Mouse (Mus musculus) midbrain, embryonic 10.5 days (tissue): Measurements from ENCODE around the gene B4galt4. TPM values are rescaled to one million over a fixed set of nuclear protein-coding genes. Genes with fewer than 3 reads are reported as not detected.

Source experiments
- DNase-seq: peaks from one replicate; pipeline ENCODE4 v3.0.0-alpha.2; 2017; ENCODE audit warnings: low spot score
- H3K27ac ChIP-seq: fragments of 300-500 bp; sonication (generic); replicated peaks from 2 replicates; pipeline ENCODE4 v1.5.1; 2016; ENCODE audit warnings: mild to moderate bottlenecking
- H3K27me3 ChIP-seq: fragments of 300-500 bp; sonication (generic); 2 replicates; pipeline ENCODE4 v1.6.1; 2016; ENCODE audit warnings: low read depth, mild to moderate bottlenecking; ENCODE audit not compliant: poor library complexity, severe bottlenecking
- H3K36me3 ChIP-seq: fragments of 300-500 bp; sonication (generic); 2 replicates; pipeline ENCODE4 v1.6.1; 2016; ENCODE audit warnings: mild to moderate bottlenecking, moderate library complexity
- H3K4me1 ChIP-seq: fragments of 300-500 bp; sonication (generic); 2 replicates; pipeline ENCODE4 v1.6.1; 2016
- H3K4me3 ChIP-seq: fragments of 300-500 bp; sonication (generic); 2 replicates; pipeline ENCODE4 v1.5.1; 2016; ENCODE audit warnings: mild to moderate bottlenecking, moderate library complexity
- H3K9me3 ChIP-seq: fragments of 300-500 bp; sonication (generic); replicated peaks from 2 replicates; pipeline ENCODE4 v1.6.1; 2016; ENCODE audit warnings: mild to moderate bottlenecking
- WGBS: fragments of 180-500 bp; shearing (Covaris S2); methylation state at CpG from one replicate; pipeline ENCODE4 v1.1.7; 2016; 5-methylcytosine and 5-hydroxymethylcytosine counted together
- polyA plus RNA-seq: library from polyadenylated mRNA; unstranded; fragments of >200 nt; fragmentation: Nextera tagmentation; extraction: Ambion mirVana; gene quantifications from 2 replicates; pipeline ENCODE4 v1.2.1, GENCODE M21; 2016

B4galt4 gene
- polyA plus RNA-seq = 20.8 and 25.7 TPM in 2 replicates

GRCm38 (mm10) chr16:38742113-38742658, at the start of gene B4galt4:
B4galt4 (plus strand) TSS chr16:38742264.
- under 1% methylated on average over 69 of the region's 69 CpGs for WGBS
- peak; percentile 81 for DNase-seq
- Histone ChIP-seq H3K9me3 (no peaks in the 10 kb centered on the region), H3K4me3 (peak within 1 kb of the TSS; percentile 82), H3K27me3 (peaks cover 11% of the 10 kb centered on the region), H3K4me1 (peaks cover 13% of the 10 kb centered on the region), H3K27ac (peak within 1 kb of the TSS; percentile 87), H3K36me3 (no peaks in the 10 kb centered on the region)

GRCm38 (mm10) chr16:38694906-38695540, 47.0 kb upstream of the B4galt4 start:
- Histone ChIP-seq H3K4me1 (no peaks in the 10 kb centered on the region), H3K27ac (no peak overlapping the region), H3K4me3 (no peak overlapping the region), H3K27me3 (no peaks in the 10 kb centered on the region), H3K9me3 (no peaks in the 10 kb centered on the region), H3K36me3 (no peaks in the 10 kb centered on the region)
- DNase-seq = no peak
- 91% methylated on average over 6 of the region's 6 CpGs for WGBS

GRCm38 (mm10) chr16:38695557-38695956, 46.5 kb upstream of the B4galt4 start:
- Histone ChIP-seq H3K27me3 (no peaks in the 10 kb centered on the region), H3K36me3 (no peaks in the 10 kb centered on the region), H3K27ac (no peak overlapping the region), H3K4me1 (0 out of 2 replicates have a peak, but pooled peaks cover under 1% of the 10 kb centered on the region), H3K9me3 (no peaks in the 10 kb centered on the region), H3K4me3 (no peak overlapping the region)
- 86% methylated on average over 5 of the region's 5 CpGs for WGBS
- no peak for DNase-seq

GRCm38 (mm10) chr16:38697611-38698010, 44.5 kb upstream of the B4galt4 start:
- no peak for DNase-seq
- WGBS = 90% methylated on average over 5 of the region's 5 CpGs

DNA sequence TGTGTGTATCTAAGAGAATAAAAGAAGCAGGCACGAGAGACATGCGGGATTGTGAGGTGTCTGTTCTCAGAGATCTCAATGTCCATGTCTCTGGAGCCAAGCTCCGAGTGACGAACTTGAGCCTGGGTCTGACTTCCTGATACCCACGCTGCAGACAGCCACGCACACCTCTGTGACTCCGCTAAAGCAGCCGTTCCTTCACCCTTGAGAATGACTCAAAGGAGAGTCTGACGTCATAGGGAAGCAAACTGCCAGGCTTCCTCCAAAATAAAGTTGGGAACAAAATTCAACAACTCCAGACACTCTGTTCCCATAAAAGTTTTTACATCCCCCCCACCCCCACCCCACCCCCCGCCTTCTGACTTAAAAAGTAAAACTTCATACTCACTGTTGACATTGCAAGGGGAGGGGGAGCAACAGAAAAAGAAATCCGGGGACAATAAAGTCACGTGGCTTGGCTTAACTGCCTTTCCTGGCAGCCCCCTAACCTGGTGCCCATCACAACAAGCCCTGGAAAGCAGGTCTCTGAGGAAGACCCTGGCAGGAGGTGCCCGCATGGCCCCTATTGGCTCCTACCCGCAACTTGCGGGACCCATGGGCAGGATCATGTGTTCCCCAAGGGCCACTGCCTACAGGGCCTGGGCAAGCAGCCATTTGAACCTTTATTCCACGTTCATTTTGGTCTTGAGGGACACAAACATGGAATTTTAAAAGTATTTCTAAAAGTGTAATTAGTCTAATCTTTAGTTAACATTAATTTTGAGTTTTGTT, 41.5 kb upstream of the B4galt4 start:
- Histone ChIP-seq H3K27ac (no peak overlapping the region), H3K9me3 (no peaks in the 10 kb centered on the region), H3K4me3 (no peak overlapping the region), H3K36me3 (no peaks in the 10 kb centered on the region), H3K4me1 (peaks cover 15% of the 10 kb centered on the region), H3K27me3 (no peaks in the 10 kb centered on the region)
- WGBS = 87% methylated on average over 16 of the region's 16 CpGs
- DNase-seq = no peak

More at GRCm38 (mm10) chr16:38697611-38698010, 44.5 kb upstream of the B4galt4 start:
- Histone ChIP-seq H3K27me3 (no peaks in the 10 kb centered on the region), H3K4me1 (peaks cover 15% of the 10 kb centered on the region), H3K27ac (no peak overlapping the region), H3K4me3 (no peak overlapping the region), H3K9me3 (no peaks in the 10 kb centered on the region), H3K36me3 (no peaks in the 10 kb centered on the region)

DNA sequence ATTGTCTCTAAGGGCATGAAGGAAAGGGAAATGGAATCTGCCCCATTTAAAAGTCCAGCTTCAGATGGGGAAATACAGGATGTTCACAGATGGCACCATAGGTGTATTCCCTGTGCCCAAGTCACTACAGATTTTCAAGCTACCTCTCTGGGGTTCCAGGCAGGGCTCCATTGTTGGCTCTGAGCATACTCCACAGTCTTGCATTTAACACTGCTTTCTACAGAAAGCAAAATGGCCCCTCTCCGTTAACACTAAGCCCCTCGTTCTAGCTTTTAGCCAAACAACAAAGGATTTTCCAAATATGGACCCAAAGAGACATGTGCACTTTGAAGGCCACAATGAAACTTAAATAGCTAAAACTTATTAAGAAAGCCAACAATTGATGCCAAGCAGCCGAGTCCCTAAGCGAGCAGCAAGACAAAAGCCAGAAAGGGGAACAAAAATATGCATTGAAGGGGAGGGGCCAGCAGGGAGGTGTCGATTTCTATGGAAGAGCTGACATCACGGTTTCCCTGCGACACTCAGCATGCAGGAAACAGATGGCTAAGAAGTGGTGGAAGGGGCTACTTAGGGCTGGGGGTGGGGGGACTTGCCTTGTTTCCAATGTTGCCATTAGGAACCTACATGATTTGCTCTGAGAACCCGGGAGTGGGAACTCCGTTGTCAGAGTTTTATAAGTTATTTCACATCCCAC, 40.4 kb upstream of the B4galt4 start:
- peak overlapping the region; percentile 79 for H3K27ac ChIP-seq

GRCm38 (mm10) chr16:38702316-38702715, 39.7 kb upstream of the B4galt4 start:
- Histone ChIP-seq H3K36me3 (no peaks in the 10 kb centered on the region), H3K27ac (peak overlapping the region; percentile 79), H3K4me3 (no peak overlapping the region), H3K4me1 (peaks cover 15% of the 10 kb centered on the region), H3K27me3 (no peaks in the 10 kb centered on the region), H3K9me3 (no peaks in the 10 kb centered on the region)
- DNase-seq = no peak
- WGBS = 88% methylated on average over 3 of the region's 3 CpGs

More for the DNA sequence above, 40.4 kb upstream of the B4galt4 start:
- H3K4me3 ChIP-seq = 0 out of 2 replicates have a peak overlapping the region, but pooled peaks have one; percentile 1
- H3K4me1 ChIP-seq = peaks cover 15% of the 10 kb centered on the region
- WGBS = 58% methylated on average over 9 of the region's 9 CpGs
- H3K9me3 ChIP-seq = no peaks in the 10 kb centered on the region
- peak; percentile 37 for DNase-seq
- H3K27me3 ChIP-seq = no peaks in the 10 kb centered on the region
- H3K36me3 ChIP-seq = no peaks in the 10 kb centered on the region

DNA sequence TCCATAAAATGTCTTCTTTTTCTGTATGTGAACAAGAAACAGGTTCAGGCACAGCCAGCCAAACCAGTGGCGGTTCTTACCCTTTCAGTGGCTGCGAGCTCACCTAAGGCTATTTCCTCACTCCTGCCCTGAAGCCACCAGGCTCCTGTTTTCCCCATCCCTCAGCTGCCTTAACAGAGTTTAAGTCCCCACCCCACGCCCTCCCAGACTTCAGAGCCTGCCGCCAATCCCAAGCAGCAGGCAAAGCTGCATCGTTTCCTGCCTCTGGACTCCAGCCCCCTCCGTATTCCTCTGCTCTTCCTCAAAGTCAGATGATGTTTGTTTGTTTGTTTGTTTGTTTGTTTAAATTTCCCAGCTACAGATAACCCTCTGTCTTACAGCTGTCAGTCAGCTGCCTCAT, 38.6 kb upstream of the B4galt4 start:
- whole genome bisulfite sequencing = 56% methylated on average over 6 of the region's 6 CpGs
- no peak for DNase-seq
- no peaks in the 10 kb centered on the region for H3K9me3 ChIP-seq

DNA sequence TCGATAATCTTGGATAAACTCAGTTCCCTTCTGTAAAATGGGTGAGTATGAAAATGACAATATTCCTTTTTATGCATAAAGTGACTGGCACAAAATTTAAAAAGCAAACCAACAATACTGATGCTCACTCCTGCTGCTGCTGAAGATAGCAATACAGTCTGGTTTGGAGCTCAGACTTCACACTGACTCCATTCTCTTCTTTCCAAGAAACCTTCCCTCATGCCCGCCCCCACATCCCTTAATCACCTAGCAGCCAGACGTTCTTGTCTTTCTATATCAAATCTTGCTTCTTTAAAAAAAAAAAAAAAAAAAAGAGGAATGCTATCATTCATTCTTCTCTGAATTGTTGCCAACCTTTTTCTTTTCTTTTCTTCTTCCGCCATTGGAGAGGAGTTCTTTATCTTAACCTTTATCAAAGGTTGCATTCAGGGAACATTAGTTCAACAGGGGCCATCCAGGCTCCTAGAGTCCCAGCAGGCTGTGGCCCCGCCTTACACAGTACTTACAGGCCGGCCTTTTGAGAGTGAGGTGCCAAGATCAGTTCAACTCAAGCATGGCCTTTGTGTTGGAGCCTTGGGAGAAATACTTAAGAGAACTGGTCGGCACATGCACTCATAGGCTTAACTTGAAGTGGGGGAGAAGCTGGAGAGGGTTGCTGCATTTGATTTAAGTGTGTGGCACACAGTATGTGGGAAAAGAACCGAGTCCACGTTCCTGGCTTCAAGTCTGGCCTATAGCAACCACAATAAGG, 36.4 kb upstream of the B4galt4 start:
- H3K27me3 ChIP-seq = peaks cover 8% of the 10 kb centered on the region; the same call in 1 of the 2 replicates
- no peaks in the 10 kb centered on the region for H3K36me3 ChIP-seq
- peaks cover 13% of the 10 kb centered on the region for H3K4me1 ChIP-seq
- WGBS = 74% methylated on average over 9 of the region's 9 CpGs
- H3K9me3 ChIP-seq = no peaks in the 10 kb centered on the region
- H3K27ac ChIP-seq = no peak overlapping the region; the same call in 1 of the 2 replicates
- DNase-seq = no peak
- H3K4me3 ChIP-seq = no peak overlapping the region

More for the DNA sequence above, 38.6 kb upstream of the B4galt4 start:
- Histone ChIP-seq H3K27ac (0 out of 2 replicates have a peak overlapping the region, but pooled peaks have one; percentile 52), H3K4me3 (no peak overlapping the region), H3K36me3 (no peaks in the 10 kb centered on the region), H3K4me1 (peaks cover 15% of the 10 kb centered on the region), H3K27me3 (no peaks in the 10 kb centered on the region)

DNA sequence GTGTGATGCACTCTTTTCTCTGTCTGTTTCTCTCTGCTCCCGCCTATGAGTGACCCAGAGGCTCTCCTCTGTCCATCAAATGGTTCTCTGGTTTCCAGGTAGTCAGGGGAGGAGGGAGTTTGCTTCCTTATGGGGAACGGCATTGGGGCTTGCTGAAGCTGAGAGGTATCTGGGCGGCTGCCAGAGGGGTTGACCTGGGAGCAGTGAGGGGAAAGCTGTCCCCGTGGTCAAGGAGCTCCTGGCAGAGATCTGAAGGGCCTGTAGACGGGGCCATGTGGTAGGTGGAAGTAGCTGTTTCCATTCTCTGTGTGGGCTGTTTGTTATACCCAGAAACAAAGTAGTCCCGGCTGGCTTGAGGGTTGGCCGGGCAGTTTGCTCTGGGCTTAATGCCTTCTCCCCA, 35.3 kb upstream of the B4galt4 start:
- Histone ChIP-seq H3K27me3 (peaks cover 19% of the 10 kb centered on the region), H3K36me3 (no peaks in the 10 kb centered on the region), H3K4me3 (no peak overlapping the region), H3K9me3 (no peaks in the 10 kb centered on the region), H3K27ac (no peak overlapping the region), H3K4me1 (peaks cover 8% of the 10 kb centered on the region)
- no peak for DNase-seq
- WGBS = 85% methylated on average over 7 of the region's 7 CpGs

GRCm38 (mm10) chr16:38708962-38709520, 33.0 kb upstream of the B4galt4 start:
- WGBS = 61% methylated on average over 7 of the region's 7 CpGs
- DNase-seq = no peak
- peaks cover 15% of the 10 kb centered on the region for H3K4me1 ChIP-seq
- H3K4me3 ChIP-seq = no peak overlapping the region
- H3K27ac ChIP-seq = no peak overlapping the region
- H3K27me3 ChIP-seq = peaks cover 23% of the 10 kb centered on the region
- no peaks in the 10 kb centered on the region for H3K9me3 ChIP-seq
- H3K36me3 ChIP-seq = no peaks in the 10 kb centered on the region
